Mouse (Mus musculus) spleen, adult 2 months (tissue): ENCODE measurements around the gene Zfp58. TPM values are rescaled to one million over a fixed set of nuclear protein-coding genes. Genes with fewer than 3 reads are reported as not detected.

Experiments
- DNase-seq, 2 experiments: peaks; one replicate each; pipeline versions ENCODE4 v3.0.0 to v3.0.0-alpha.2; 2012 to 2021; ENCODE audit warnings: low spot score in 2 of 2, low read depth in 1 of 2
- H3K27ac ChIP-seq: fragments of 200-500 bp; 2 replicates; pipeline ENCODE4 v1.5.1; 2012; ENCODE audit warnings: low read length, inconsistent platforms; ENCODE audit not compliant: insufficient read depth
- H3K27me3 ChIP-seq: fragments of 200-500 bp; 2 replicates; pipeline ENCODE4 v1.6.1; 2012; ENCODE audit warnings: mild to moderate bottlenecking, moderate library complexity, low read length, inconsistent platforms; ENCODE audit not compliant: control insufficient read depth, insufficient read depth
- H3K36me3 ChIP-seq: fragments of 200-500 bp; 2 replicates; pipeline ENCODE4 v1.6.1; 2012; ENCODE audit warnings: mild to moderate bottlenecking, low read length, inconsistent platforms; ENCODE audit not compliant: control insufficient read depth, insufficient read depth
- H3K4me1 ChIP-seq: fragments of 200-500 bp; 2 replicates; pipeline ENCODE4 v1.6.1; 2011; ENCODE audit warnings: inconsistent platforms; ENCODE audit not compliant: control insufficient read depth, insufficient read depth, insufficient read length
- H3K4me3 ChIP-seq: fragments of 200-500 bp; 2 replicates; pipeline ENCODE4 v1.5.1; 2011; ENCODE audit warnings: mild to moderate bottlenecking, inconsistent platforms; ENCODE audit not compliant: insufficient read depth, insufficient read length; ENCODE audit errors: extremely low read depth
- CTCF ChIP-seq: fragments of 200-500 bp; IDR thresholded peaks from 2 replicates; pipeline ENCODE4 v1.5.1; 2011; ENCODE audit warnings: mild to moderate bottlenecking, inconsistent platforms; ENCODE audit not compliant: insufficient read depth, insufficient read length, insufficient replicate concordance; ENCODE audit errors: extremely low read depth
- POLR2A ChIP-seq: fragments of 200-500 bp; IDR thresholded peaks from 2 replicates; pipeline ENCODE4 v1.6.1; 2011; ENCODE audit warnings: low read depth, low read length, inconsistent platforms
- WGBS: fragments of 180-500 bp; shearing (Covaris S2); methylation state at CpG from one replicate; pipeline ENCODE4 v1.1.7; 2018; 5-methylcytosine and 5-hydroxymethylcytosine counted together
- polyA plus RNA-seq: library from polyadenylated mRNA; depleted of rRNA; stranded (reverse); fragments of >200 nt; gene quantifications from 2 replicates; pipeline ENCODE4 v1.2.3, GENCODE M21; 2012; rRNA removed

Gene Zfp58
- polyA plus RNA-seq, result 0.48 and 0.62 TPM in 2 replicates

GRCm38 (mm10) chr13:67500084-67500719 is at the start of gene Zfp58:
Gene Zfp58, minus strand, starts transcription at chr13:67500555.
- peak within 1 kb of the TSS; percentile 68 for H3K27ac ChIP-seq
- 2% methylated on average over 22 of the region's 22 CpGs for WGBS
- TF ChIP-seq CTCF (no peak), POLR2A (no peak; the same call in 1 of the 2 replicates)

GRCm38 (mm10) chr13:67545941-67546340 is 45.6 kb upstream of the Zfp58 start:
- no peak overlapping the region for H3K27ac ChIP-seq
- TF ChIP-seq CTCF (no peak), POLR2A (no peak)
- no peak for DNase-seq
- peaks cover 19% of the 10 kb centered on the region for H3K36me3 ChIP-seq
- no peaks in the 10 kb centered on the region for H3K27me3 ChIP-seq
- peaks cover 3% of the 10 kb centered on the region; the same call in 1 of the 2 replicates for H3K4me1 ChIP-seq
- no peak overlapping the region for H3K4me3 ChIP-seq
- WGBS, result 91% methylated on average over 1 of the region's 1 CpGs

More at GRCm38 (mm10) chr13:67500084-67500719, at the start of gene Zfp58:
- 0 out of 2 replicates have a peak, but pooled peaks cover 1% of the 10 kb centered on the region for H3K36me3 ChIP-seq
- H3K27me3 ChIP-seq, result no peaks in the 10 kb centered on the region
- H3K4me3 ChIP-seq, result peak within 1 kb of the TSS; percentile 97
- DNase-seq, result peak; percentile 70 to 84
- no peaks in the 10 kb centered on the region for H3K4me1 ChIP-seq

- Histone ChIP-seq H3K4me3 (no peak overlapping the region), H3K27me3 (no peaks in the 10 kb centered on the region), H3K4me1 (peaks cover 2% of the 10 kb centered on the region; the same call in 1 of the 2 replicates), H3K36me3 (no peaks in the 10 kb centered on the region), H3K27ac (no peak overlapping the region)
- 85% methylated on average over 3 of the region's 3 CpGs for WGBS
- DNase-seq, result no peak
- TF ChIP-seq POLR2A (no peak), CTCF (no peak)
Observed at GRCm38 (mm10) chr13:67527049-67527730, 26.8 kb upstream of the Zfp58 start.

- peak; percentile 91 for DNase-seq
- Histone ChIP-seq H3K4me1 (peaks cover 2% of the 10 kb centered on the region; the same call in 1 of the 2 replicates), H3K27ac (peak within 1 kb of the TSS; percentile 65), H3K36me3 (no peaks in the 10 kb centered on the region; the same call in 1 of the 2 replicates), H3K4me3 (peak within 1 kb of the TSS; percentile 84), H3K27me3 (no peaks in the 10 kb centered on the region)
- no peak for TF ChIP-seq CTCF
- peak; percentile 71 for TF ChIP-seq POLR2A
- under 1% methylated on average over 27 of the region's 27 CpGs for WGBS
Observed at GRCm38 (mm10) chr13:67525753-67526410, 25.5 kb upstream of the Zfp58 start, which contains the start of the genes Gm26965 and Zfp87. Gene Gm26965, minus strand, starts transcription at chr13:67526151. Gene Zfp87, minus strand, starts transcription at chr13:67526177.

GRCm38 (mm10) chr13:67500908-67501307 is 553 bp upstream of the Zfp58 start:
- DNase-seq, result no peak
- no peaks in the 10 kb centered on the region for H3K4me1 ChIP-seq
- H3K27ac ChIP-seq, result no peak overlapping the region
- no peaks in the 10 kb centered on the region for H3K36me3 ChIP-seq
- no peak overlapping the region for H3K4me3 ChIP-seq
- 85% methylated on average over 1 of the region's 1 CpGs for WGBS
- no peaks in the 10 kb centered on the region for H3K27me3 ChIP-seq
- no peak for TF ChIP-seq CTCF
- TF ChIP-seq POLR2A, result no peak

GRCm38 (mm10) chr13:67495631-67496030 is 4.7 kb downstream of the Zfp58 start:
- H3K27me3 ChIP-seq, result no peaks in the 10 kb centered on the region
- 92% methylated on average over 1 of the region's 1 CpGs for WGBS
- no peaks in the 10 kb centered on the region for H3K4me1 ChIP-seq
- no peak for DNase-seq
- H3K36me3 ChIP-seq, result peaks cover 22% of the 10 kb centered on the region
- no peak overlapping the region for H3K27ac ChIP-seq
- TF ChIP-seq POLR2A (no peak), CTCF (no peak)
- no peak overlapping the region for H3K4me3 ChIP-seq
